Mouse (Mus musculus) forebrain, embryonic 15.5 days (tissue): Measurements from ENCODE around the gene Olfr1138. TPM values are rescaled to one million over a fixed set of nuclear protein-coding genes. Genes with fewer than 3 reads are reported as not detected.

ENCODE experiments used
- ATAC-seq: fragments of 200-750 bp; cut with Nextera tagmentation; replicated peaks from 2 replicates; pipeline ENCODE4 v1.8.0; 2017; ENCODE audit warnings: mild to moderate bottlenecking, moderate TSS enrichment, moderate library complexity
- H3K27ac ChIP-seq: fragments of 300-500 bp; sonication (generic); replicated peaks from 2 replicates; pipeline ENCODE4 v1.5.1; 2015; ENCODE audit warnings: mild to moderate bottlenecking, inconsistent platforms
- H3K27me3 ChIP-seq: fragments of 300-500 bp; sonication (generic); 2 replicates; pipeline ENCODE4 v1.6.1; 2015; ENCODE audit warnings: inconsistent platforms
- H3K36me3 ChIP-seq: fragments of 300-500 bp; sonication (generic); 2 replicates; pipeline ENCODE4 v1.6.1; 2015; ENCODE audit warnings: mild to moderate bottlenecking, inconsistent platforms
- H3K4me1 ChIP-seq: fragments of 300-500 bp; sonication (generic); 2 replicates; pipeline ENCODE4 v1.6.1; 2015; ENCODE audit warnings: inconsistent platforms
- H3K4me2 ChIP-seq: fragments of 300-500 bp; sonication (generic); replicated peaks from 2 replicates; pipeline ENCODE4 v1.6.1; 2015; ENCODE audit warnings: mild to moderate bottlenecking, inconsistent platforms
- H3K4me3 ChIP-seq: fragments of 300-500 bp; sonication (generic); 2 replicates; pipeline ENCODE4 v1.5.1; 2015; ENCODE audit warnings: mild to moderate bottlenecking, inconsistent platforms
- H3K9ac ChIP-seq: fragments of 300-500 bp; sonication (generic); replicated peaks from 2 replicates; pipeline ENCODE4 v1.6.1; 2015; ENCODE audit warnings: mild to moderate bottlenecking, inconsistent platforms
- H3K9me3 ChIP-seq: fragments of 300-500 bp; sonication (generic); 2 replicates; pipeline ENCODE4 v1.6.1; 2016; ENCODE audit warnings: inconsistent platforms
- WGBS: fragments of 180-500 bp; shearing (Covaris S2); methylation state at CpG from one replicate; pipeline ENCODE4 v1.1.7; 2015; ENCODE audit warnings: mixed read lengths; 5-methylcytosine and 5-hydroxymethylcytosine counted together
- polyA plus RNA-seq: library from polyadenylated mRNA; unstranded; fragments of >200 nt; fragmentation: Nextera tagmentation; extraction: Ambion mirVana; gene quantifications from 2 replicates; pipeline ENCODE4 v1.2.1, GENCODE M21; 2015

The Olfr1138 gene
- polyA plus RNA-seq = not detected in 2 replicates

- no peak within 1 kb of the TSS for H3K9ac ChIP-seq
- no peak within 1 kb of the TSS for H3K4me3 ChIP-seq
- no peak for ATAC-seq
- no peak within 1 kb of the TSS for H3K27ac ChIP-seq
- H3K36me3 ChIP-seq = no peaks in the 10 kb centered on the region
- WGBS = 83% methylated on average over 1 of the region's 1 CpGs
- H3K4me1 ChIP-seq = no peaks in the 10 kb centered on the region
- no peaks in the 10 kb centered on the region for H3K27me3 ChIP-seq
- no peak within 1 kb of the TSS for H3K4me2 ChIP-seq
- no peaks in the 10 kb centered on the region for H3K9me3 ChIP-seq
Measured at GRCm38 (mm10) chr2:87739878-87740277, at the start of gene Olfr1138. Olfr1138 (minus strand) TSS chr2:87739978.

DNA sequence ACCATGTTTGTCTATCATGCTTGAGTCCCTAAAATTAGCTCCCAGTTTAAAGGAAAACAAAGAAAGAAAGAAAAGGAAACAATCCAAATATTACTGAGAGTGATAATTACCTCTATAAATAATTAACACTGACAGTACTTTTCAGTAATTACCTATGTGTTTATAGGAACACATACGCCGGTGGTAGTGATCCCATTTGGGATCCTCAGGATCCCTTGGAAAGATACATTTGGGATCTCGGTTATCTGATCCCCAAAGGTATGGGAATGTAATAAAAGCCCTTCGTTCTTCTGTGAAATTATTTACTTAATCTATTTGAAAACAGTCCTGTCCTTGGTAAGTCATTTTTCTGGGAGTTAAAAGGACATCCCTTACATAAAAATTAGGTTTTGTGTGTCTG is 39.4 kb upstream of the Olfr1138 start, which contains the start of gene Olfr152:
TSS of gene Olfr152 (plus strand) at position 301 of the 400 bp plus-strand sequence.
- Histone ChIP-seq H3K4me2 (no peak within 1 kb of the TSS), H3K27me3 (no peaks in the 10 kb centered on the region), H3K27ac (no peak within 1 kb of the TSS), H3K9me3 (no peaks in the 10 kb centered on the region), H3K9ac (no peak within 1 kb of the TSS), H3K4me3 (no peak within 1 kb of the TSS), H3K4me1 (no peaks in the 10 kb centered on the region), H3K36me3 (no peaks in the 10 kb centered on the region)
- 75% methylated on average over 4 of the region's 4 CpGs for WGBS
- no peak for ATAC-seq

DNA sequence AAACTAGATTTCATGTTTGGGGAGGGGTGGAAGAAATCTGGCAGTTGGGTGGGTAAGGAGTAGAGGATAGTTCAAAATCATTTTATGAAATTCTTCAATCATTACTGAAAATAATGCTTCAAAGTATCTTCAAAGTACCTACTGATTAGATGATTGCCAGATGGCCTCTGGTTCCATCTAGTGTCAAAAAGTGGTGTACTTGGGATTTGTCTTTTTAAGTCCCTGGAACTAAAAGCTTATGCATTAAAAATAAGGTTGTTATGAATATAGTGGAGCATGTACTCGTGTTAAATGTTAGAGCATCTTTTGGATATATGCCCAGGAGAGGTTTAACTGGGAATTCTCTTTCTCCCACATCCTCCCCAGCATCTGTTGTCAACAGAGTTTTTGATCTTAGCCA is 36.4 kb upstream of the Olfr1138 start:
- no peak overlapping the region for H3K4me2 ChIP-seq
- H3K27me3 ChIP-seq = no peaks in the 10 kb centered on the region
- H3K27ac ChIP-seq = no peak overlapping the region
- no peak overlapping the region for H3K4me3 ChIP-seq
- H3K9ac ChIP-seq = no peak overlapping the region
- ATAC-seq = no peak
- H3K4me1 ChIP-seq = no peaks in the 10 kb centered on the region
- no peaks in the 10 kb centered on the region for H3K36me3 ChIP-seq
- no peaks in the 10 kb centered on the region for H3K9me3 ChIP-seq
- WGBS = 54% methylated on average over 1 of the region's 1 CpGs

DNA sequence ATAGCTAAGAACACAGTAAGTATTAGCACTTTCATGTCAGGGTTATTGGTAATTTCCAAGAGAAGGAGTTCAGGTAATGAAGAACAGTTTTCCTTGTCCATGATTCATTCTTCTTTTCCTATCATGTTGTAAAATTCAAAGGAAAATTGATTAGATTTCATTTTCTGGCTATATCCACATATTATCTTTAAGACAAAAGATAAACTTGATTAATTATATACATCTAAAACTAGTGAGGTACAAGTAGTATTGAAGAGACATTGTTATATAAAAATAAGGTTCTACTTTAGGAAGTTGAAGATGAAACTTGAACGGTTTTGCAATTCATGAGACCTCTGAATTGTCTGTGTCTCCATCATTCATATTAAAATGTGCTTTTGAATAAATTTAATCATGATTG is 14.1 kb upstream of the Olfr1138 start, which contains the start of gene Olfr1141:
TSS of gene Olfr1141 (minus strand) at position 101 of the 400 bp plus-strand sequence.
- Histone ChIP-seq H3K9me3 (no peaks in the 10 kb centered on the region), H3K27me3 (no peaks in the 10 kb centered on the region), H3K4me2 (no peak within 1 kb of the TSS), H3K27ac (no peak within 1 kb of the TSS), H3K36me3 (no peaks in the 10 kb centered on the region), H3K4me1 (no peaks in the 10 kb centered on the region), H3K9ac (no peak within 1 kb of the TSS), H3K4me3 (no peak within 1 kb of the TSS)
- WGBS = 79% methylated on average over 1 of the region's 1 CpGs
- no peak for ATAC-seq

DNA sequence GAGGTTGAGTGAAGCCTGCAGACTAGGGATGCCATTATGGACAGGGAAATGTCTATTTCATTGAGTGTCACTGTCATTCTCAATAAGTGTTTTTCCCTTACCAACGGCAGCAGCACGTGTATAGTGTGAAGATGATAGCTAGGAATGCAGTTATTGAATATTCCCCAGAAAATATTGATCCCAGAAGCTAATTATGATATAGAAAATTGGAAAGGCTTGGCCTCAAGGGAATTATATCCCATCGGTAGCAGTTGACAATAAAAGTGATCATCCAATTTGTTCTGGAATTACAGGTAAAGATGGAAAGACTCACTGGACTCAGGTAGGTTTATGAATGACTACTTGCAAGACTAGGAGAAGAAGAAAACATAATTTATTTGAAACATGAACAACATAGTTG is 3.7 kb upstream of the Olfr1138 start, which contains the start of gene Olfr1140:
TSS of gene Olfr1140 (plus strand) at position 301 of the 400 bp plus-strand sequence.
- H3K27ac ChIP-seq = no peak within 1 kb of the TSS
- no peaks in the 10 kb centered on the region for H3K4me1 ChIP-seq
- no peak within 1 kb of the TSS for H3K4me2 ChIP-seq
- H3K4me3 ChIP-seq = no peak within 1 kb of the TSS
- H3K27me3 ChIP-seq = no peaks in the 10 kb centered on the region
- no peaks in the 10 kb centered on the region for H3K36me3 ChIP-seq
- ATAC-seq = no peak
- WGBS = 83% methylated on average over 3 of the region's 3 CpGs
- H3K9ac ChIP-seq = no peak within 1 kb of the TSS
- H3K9me3 ChIP-seq = no peaks in the 10 kb centered on the region

DNA sequence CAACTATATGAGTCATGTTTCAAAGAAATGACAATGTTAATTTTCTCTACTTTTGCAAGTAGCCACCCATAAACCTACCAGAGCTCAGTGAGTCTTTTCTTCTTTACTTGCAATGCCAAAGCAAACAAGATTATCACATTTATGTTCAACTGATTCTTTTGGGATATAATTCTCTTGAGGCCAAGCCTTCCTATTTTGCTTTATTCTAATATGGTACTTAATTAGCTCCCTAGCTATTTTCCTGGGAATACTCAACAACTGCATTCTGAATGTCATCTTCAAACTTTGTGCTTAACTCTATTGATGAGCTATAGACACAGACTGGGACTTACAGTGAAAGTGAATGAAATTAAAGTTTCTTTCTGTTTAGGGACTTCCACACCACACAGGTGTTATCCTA is 26.7 kb downstream of the Olfr1138 start, which contains the start of gene Olfr1137:
TSS of gene Olfr1137 (minus strand) at position 101 of the 400 bp plus-strand sequence.
- no peak for ATAC-seq
- no peak within 1 kb of the TSS for H3K4me3 ChIP-seq
- H3K4me2 ChIP-seq = no peak within 1 kb of the TSS
- H3K36me3 ChIP-seq = no peaks in the 10 kb centered on the region
- H3K9ac ChIP-seq = no peak within 1 kb of the TSS
- no peak within 1 kb of the TSS for H3K27ac ChIP-seq
- H3K9me3 ChIP-seq = no peaks in the 10 kb centered on the region
- no peaks in the 10 kb centered on the region for H3K4me1 ChIP-seq
- H3K27me3 ChIP-seq = no peaks in the 10 kb centered on the region

DNA sequence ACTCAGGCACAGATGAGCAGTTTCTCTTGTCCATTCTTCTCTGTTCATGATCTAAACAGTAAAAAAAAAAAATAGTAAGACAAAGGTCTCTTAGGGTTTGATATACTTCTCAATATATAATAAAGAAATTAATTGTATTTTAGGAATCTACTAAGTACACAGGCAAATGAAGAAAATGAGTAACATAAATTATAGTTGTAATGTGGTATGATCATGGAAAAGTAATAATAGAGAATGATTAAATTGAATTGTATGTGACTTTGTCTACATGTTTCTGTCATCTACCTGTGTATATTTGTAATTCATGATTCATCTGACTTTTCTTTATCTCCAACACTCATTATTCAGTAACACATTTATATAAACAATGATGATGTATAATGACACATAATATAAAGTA is 45.9 kb downstream of the Olfr1138 start, which contains the start of gene Olfr1136:
TSS of gene Olfr1136 (minus strand) at position 101 of the 400 bp plus-strand sequence.
- Histone ChIP-seq H3K4me2 (no peak within 1 kb of the TSS), H3K36me3 (no peaks in the 10 kb centered on the region), H3K9me3 (no peaks in the 10 kb centered on the region), H3K27ac (no peak within 1 kb of the TSS), H3K27me3 (no peaks in the 10 kb centered on the region), H3K4me1 (no peaks in the 10 kb centered on the region), H3K9ac (no peak within 1 kb of the TSS), H3K4me3 (no peak within 1 kb of the TSS)
- ATAC-seq = no peak

Other genes starting within 250 kb of the Olfr1138 start
- gene Pramel7, start 242.9 kb downstream of the Olfr1138 start, polyA plus RNA-seq = not detected in 2 replicates
- gene Pramel6, start 233.4 kb downstream of the Olfr1138 start, polyA plus RNA-seq = not detected in 2 replicates
- gene Olfr153, start 208.2 kb downstream of the Olfr1138 start, polyA plus RNA-seq = not detected in 2 replicates
- gene Olfr1128, start 194.4 kb downstream of the Olfr1138 start, polyA plus RNA-seq = not detected in 2 replicates
- not detected in 2 replicates for gene Olfr1129, start 166.1 kb downstream of the Olfr1138 start, polyA plus RNA-seq
- not detected in 2 replicates for gene Olfr1130, start 133.8 kb downstream of the Olfr1138 start, polyA plus RNA-seq
- not detected in 2 replicates for gene Olfr1131, start 112.9 kb downstream of the Olfr1138 start, polyA plus RNA-seq
- gene Olfr1132, start 102.4 kb downstream of the Olfr1138 start, polyA plus RNA-seq = not detected in 2 replicates
- gene Olfr1133, start 92.6 kb downstream of the Olfr1138 start, polyA plus RNA-seq = not detected in 2 replicates
- not detected in 2 replicates for gene Olfr1134, start 81.5 kb downstream of the Olfr1138 start, polyA plus RNA-seq
- gene Olfr1135, start 66.3 kb downstream of the Olfr1138 start, polyA plus RNA-seq = not detected in 2 replicates
- gene Olfr1136, start 46.0 kb downstream of the Olfr1138 start, polyA plus RNA-seq = not detected in 2 replicates
- not detected in 2 replicates for gene Olfr1137, start 26.8 kb downstream of the Olfr1138 start, polyA plus RNA-seq
- not detected in 2 replicates for gene Olfr1140, start 3.8 kb upstream of the Olfr1138 start, polyA plus RNA-seq
- not detected in 2 replicates for gene Olfr1141, start 14.0 kb upstream of the Olfr1138 start, polyA plus RNA-seq
- gene Olfr152, start 39.5 kb upstream of the Olfr1138 start, polyA plus RNA-seq = not detected in 2 replicates
- not detected in 2 replicates for gene Olfr1143, start 60.6 kb upstream of the Olfr1138 start, polyA plus RNA-seq
- not detected in 2 replicates for gene Olfr1145, start 69.8 kb upstream of the Olfr1138 start, polyA plus RNA-seq
- gene Olfr1148, start 90.6 kb upstream of the Olfr1138 start, polyA plus RNA-seq = not detected in 2 replicates
- gene Olfr1150-ps1, start 104.0 kb upstream of the Olfr1138 start, polyA plus RNA-seq = not detected in 2 replicates
- gene Olfr1151, start 115.9 kb upstream of the Olfr1138 start, polyA plus RNA-seq = not detected in 2 replicates
- gene Olfr1152, start 126.5 kb upstream of the Olfr1138 start, polyA plus RNA-seq = not detected in 2 replicates
- not detected in 2 replicates for gene Olfr1153, start 155.0 kb upstream of the Olfr1138 start, polyA plus RNA-seq
- not detected in 2 replicates for gene Olfr1154, start 165.2 kb upstream of the Olfr1138 start, polyA plus RNA-seq
- gene Olfr1155, start 205.2 kb upstream of the Olfr1138 start, polyA plus RNA-seq = not detected in 2 replicates
- gene Olfr1156, start 213.1 kb upstream of the Olfr1138 start, polyA plus RNA-seq = not detected in 2 replicates
- gene Olfr1157, start 228.3 kb upstream of the Olfr1138 start, polyA plus RNA-seq = not detected in 2 replicates
- not detected in 2 replicates for gene Olfr74, start 234.7 kb upstream of the Olfr1138 start, polyA plus RNA-seq